Mouse (Mus musculus): Measurements from ENCODE around the gene Gm12888. TPM values are rescaled to one million over a fixed set of nuclear protein-coding genes. Genes with fewer than 3 reads are reported as not detected.

Gene Gm12888
- not detected in 2 replicates for polyA plus RNA-seq (2012; rRNA removed)

GRCm38 (mm10) chr4:121324817-121325216 lies at the start of gene Gm12888:
Gene Gm12888 (minus strand): TSS chr4:121324917.

Other genes with a start within 250 kb of the Gm12888 start
- gene Zmpste24, start 226.7 kb downstream of the Gm12888 start, polyA plus RNA-seq (2012; rRNA removed), result 15.2 and 16.9 TPM in 2 replicates
- gene Tmco2, start 215.7 kb downstream of the Gm12888 start, polyA plus RNA-seq (2012; rRNA removed), result 0.13 TPM in 1 of 2 replicates, not detected in the other
- gene Rlf, start 109.8 kb downstream of the Gm12888 start, polyA plus RNA-seq (2012; rRNA removed), result 20.9 and 22.8 TPM in 2 replicates
- not detected in 2 replicates for gene Gm12886, start 98.2 kb upstream of the Gm12888 start, polyA plus RNA-seq (2012; rRNA removed)

Data from central nervous system, embryonic 18 days (tissue).